Mouse (Mus musculus): ENCODE measurements around the gene Khsrp. TPM values are rescaled to one million over a fixed set of nuclear protein-coding genes. Genes with fewer than 3 reads are reported as not detected.

Khsrp gene
- polyA plus RNA-seq, 1 experiment = not detected

GRCm38 (mm10) chr17:57011236-57012141, 19.8 kb downstream of the Khsrp start, which contains the start of the genes Gtf2f1 and Gm17949:
Gene Gtf2f1 (minus strand): TSS chr17:57011288.
Gene Gm17949 (plus strand): TSS chr17:57011469.
- Histone ChIP-seq H3K4me1 (ENCODE audit: control insufficient read depth, insufficient read depth, low read length) (peaks cover 11% of the 10 kb centered on the region), H3K4me3 (ENCODE audit: insufficient read depth, low read depth, low read length) (peak within 1 kb of the TSS; percentile 83), H3K27ac (ENCODE audit: insufficient read depth, low read depth, low read length) (peak within 1 kb of the TSS; percentile 98)
- WGBS = under 1% methylated on average over 51 of the region's 51 CpGs
- TF ChIP-seq CTCF (IDR thresholded peaks at IDR 0.05; ENCODE audit: insufficient read depth, low read depth, low read length) (no peak), POLR2A (IDR thresholded peaks at IDR 0.05; ENCODE audit: insufficient read depth, low read depth, low read length) (peak; percentile 98)

- Histone ChIP-seq H3K4me1 (ENCODE audit: control insufficient read depth, insufficient read depth, low read length) (peaks cover 11% of the 10 kb centered on the region), H3K4me3 (ENCODE audit: insufficient read depth, low read depth, low read length) (peak overlapping the region; percentile 58), H3K27ac (ENCODE audit: insufficient read depth, low read depth, low read length) (peak overlapping the region; percentile 3; the same call in 1 of the 2 replicates)
- under 1% methylated on average over 19 of the region's 19 CpGs for WGBS
- TF ChIP-seq CTCF (IDR thresholded peaks at IDR 0.05; ENCODE audit: insufficient read depth, low read depth, low read length) (no peak), POLR2A (IDR thresholded peaks at IDR 0.05; ENCODE audit: insufficient read depth, low read depth, low read length) (no peak)
These were observed 20.4 kb downstream of the Khsrp start for GRCm38 (mm10) chr17:57010911-57011235.

DNA sequence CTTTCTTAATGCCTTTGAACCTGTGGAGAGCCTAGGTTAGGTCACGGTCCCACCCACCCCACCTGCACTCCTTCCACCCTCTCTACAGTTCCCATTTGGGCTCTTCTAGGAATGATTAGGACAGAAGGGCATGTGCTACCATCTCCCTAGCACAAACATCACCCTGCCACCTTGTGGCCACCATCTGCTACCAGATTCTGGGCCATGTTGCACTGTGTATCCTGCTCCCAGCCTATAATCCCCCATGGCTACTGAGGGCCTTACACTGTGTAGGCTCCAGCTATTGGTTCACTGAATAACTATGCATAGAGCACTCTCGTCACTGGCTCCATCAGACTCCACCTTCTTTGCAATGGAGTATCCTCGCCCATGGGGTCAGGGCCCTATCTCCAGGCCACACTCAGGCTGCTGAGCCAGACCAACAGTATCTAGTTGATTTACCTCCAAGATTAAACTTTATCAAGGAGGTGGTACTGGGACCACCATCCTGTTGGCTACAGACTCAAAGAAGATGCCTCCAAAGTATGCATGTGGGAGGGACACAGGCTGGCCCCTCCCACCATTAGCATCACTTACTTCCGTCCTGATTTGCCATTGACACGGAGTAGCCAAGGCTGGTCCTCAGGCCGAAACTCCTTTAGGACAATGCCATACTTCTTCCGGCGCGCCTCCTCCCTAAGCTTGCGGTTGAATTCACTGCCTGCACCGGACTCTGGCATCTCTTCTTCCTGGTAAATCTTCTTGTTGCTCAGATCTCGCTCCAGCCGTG, 24.0 kb downstream of the Khsrp start:
- Histone ChIP-seq H3K27ac (ENCODE audit: insufficient read depth, low read depth, low read length) (no peak overlapping the region), H3K4me1 (ENCODE audit: control insufficient read depth, insufficient read depth, low read length) (peaks cover 7% of the 10 kb centered on the region), H3K4me3 (ENCODE audit: insufficient read depth, low read depth, low read length) (no peak overlapping the region)
- TF ChIP-seq POLR2A (IDR thresholded peaks at IDR 0.05; ENCODE audit: insufficient read depth, low read depth, low read length) (no peak), CTCF (IDR thresholded peaks at IDR 0.05; ENCODE audit: insufficient read depth, low read depth, low read length) (no peak)
- WGBS = 94% methylated on average over 13 of the region's 13 CpGs

- no peak for TF ChIP-seq CTCF (IDR thresholded peaks at IDR 0.05; ENCODE audit: insufficient read depth, low read depth, low read length)
- TF ChIP-seq POLR2A (IDR thresholded peaks at IDR 0.05; ENCODE audit: insufficient read depth, low read depth, low read length) = no peak
- Histone ChIP-seq H3K27ac (ENCODE audit: insufficient read depth, low read depth, low read length) (no peak overlapping the region), H3K4me3 (ENCODE audit: insufficient read depth, low read depth, low read length) (no peak overlapping the region), H3K4me1 (ENCODE audit: control insufficient read depth, insufficient read depth, low read length) (no peaks in the 10 kb centered on the region; the same call in 1 of the 2 replicates)
- 91% methylated on average over 7 of the region's 7 CpGs for WGBS
These were observed 27.3 kb downstream of the Khsrp start for GRCm38 (mm10) chr17:57003994-57004393.

- Histone ChIP-seq H3K27ac (ENCODE audit: insufficient read depth, low read depth, low read length) (no peak overlapping the region), H3K4me3 (ENCODE audit: insufficient read depth, low read depth, low read length) (no peak overlapping the region), H3K4me1 (ENCODE audit: control insufficient read depth, insufficient read depth, low read length) (peaks cover 12% of the 10 kb centered on the region)
- WGBS = 81% methylated on average over 8 of the region's 8 CpGs
- TF ChIP-seq CTCF (IDR thresholded peaks at IDR 0.05; ENCODE audit: insufficient read depth, low read depth, low read length) = no peak
- no peak for TF ChIP-seq POLR2A (IDR thresholded peaks at IDR 0.05; ENCODE audit: insufficient read depth, low read depth, low read length)
These were observed 30.1 kb downstream of the Khsrp start for GRCm38 (mm10) chr17:57001228-57001627.

GRCm38 (mm10) chr17:56999968-57000609, 31.2 kb downstream of the Khsrp start, which contains the start of gene Pspn:
Gene Pspn (minus strand): TSS chr17:57000018.
- Histone ChIP-seq H3K27ac (ENCODE audit: insufficient read depth, low read depth, low read length) (no peak within 1 kb of the TSS), H3K4me1 (ENCODE audit: control insufficient read depth, insufficient read depth, low read length) (peaks cover 12% of the 10 kb centered on the region), H3K4me3 (ENCODE audit: insufficient read depth, low read depth, low read length) (no peak within 1 kb of the TSS)
- TF ChIP-seq CTCF (IDR thresholded peaks at IDR 0.05; ENCODE audit: insufficient read depth, low read depth, low read length) = no peak
- no peak for TF ChIP-seq POLR2A (IDR thresholded peaks at IDR 0.05; ENCODE audit: insufficient read depth, low read depth, low read length)
- 79% methylated on average over 9 of the region's 9 CpGs for WGBS

DNA sequence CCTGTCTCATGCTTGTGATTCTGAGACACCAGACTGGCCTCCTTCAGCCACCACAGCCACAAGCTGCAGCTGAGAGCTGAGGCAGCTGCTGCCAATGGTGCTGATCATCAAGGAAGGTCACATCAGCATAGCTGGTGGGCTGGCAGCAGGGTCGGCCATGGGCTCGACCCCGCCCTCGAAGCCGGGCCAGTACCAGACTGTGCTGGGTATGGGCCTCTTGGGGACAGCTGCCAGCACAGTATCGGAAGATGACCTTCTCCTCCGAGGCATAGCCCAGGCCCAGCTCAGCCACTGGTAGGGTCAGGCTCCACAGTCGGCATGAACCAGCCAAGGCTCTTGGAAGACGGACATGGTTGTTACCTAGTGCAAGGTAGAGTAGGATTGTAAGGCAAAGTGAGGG, 31.9 kb downstream of the Khsrp start:
- no peak overlapping the region for H3K4me3 ChIP-seq (ENCODE audit: insufficient read depth, low read depth, low read length)
- H3K27ac ChIP-seq (ENCODE audit: insufficient read depth, low read depth, low read length) = no peak overlapping the region
- peaks cover 12% of the 10 kb centered on the region for H3K4me1 ChIP-seq (ENCODE audit: control insufficient read depth, insufficient read depth, low read length)
- TF ChIP-seq POLR2A (IDR thresholded peaks at IDR 0.05; ENCODE audit: insufficient read depth, low read depth, low read length) (no peak), CTCF (IDR thresholded peaks at IDR 0.05; ENCODE audit: insufficient read depth, low read depth, low read length) (no peak)
- WGBS = 93% methylated on average over 9 of the region's 9 CpGs

DNA sequence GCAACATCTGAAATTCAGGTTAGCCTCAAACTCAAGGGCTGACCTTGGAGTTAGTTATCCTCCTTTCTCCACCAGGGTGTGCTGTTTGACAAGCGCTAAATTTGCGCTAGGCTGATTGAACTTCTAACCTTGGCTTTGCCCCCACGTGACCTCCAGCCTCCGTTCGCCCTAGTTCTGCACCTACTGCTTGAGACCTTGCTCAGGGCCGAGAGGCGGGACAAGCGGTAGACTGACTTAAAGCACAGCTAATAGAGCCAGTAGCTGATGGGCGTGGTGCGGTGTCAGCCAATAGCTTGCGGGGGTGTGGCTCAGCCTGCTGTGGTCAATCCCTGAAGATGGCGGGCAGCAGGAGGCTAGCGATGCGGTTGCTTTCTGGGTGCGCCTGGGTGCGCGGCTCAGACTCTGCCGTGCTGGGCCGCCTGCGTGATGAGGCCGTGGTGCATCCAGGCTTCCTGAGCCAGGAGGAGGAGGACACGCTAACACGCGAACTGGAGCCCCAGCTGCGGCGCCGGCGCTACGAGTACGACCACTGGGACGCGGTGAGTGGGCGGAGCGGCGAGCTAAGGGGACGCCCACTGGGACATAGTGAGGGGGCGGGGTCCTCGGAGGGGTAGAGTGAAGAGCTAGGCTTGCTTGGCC, 34.2 kb downstream of the Khsrp start, which contains the start of gene Alkbh7:
Alkbh7 (plus strand) TSS at position 311 of the 639 bp plus-strand sequence.
- Histone ChIP-seq H3K4me3 (ENCODE audit: insufficient read depth, low read depth, low read length) (peak within 1 kb of the TSS; percentile 93), H3K27ac (ENCODE audit: insufficient read depth, low read depth, low read length) (peak within 1 kb of the TSS; percentile 68; the same call in 1 of the 2 replicates), H3K4me1 (ENCODE audit: control insufficient read depth, insufficient read depth, low read length) (peaks cover 19% of the 10 kb centered on the region)
- TF ChIP-seq POLR2A (IDR thresholded peaks at IDR 0.05; ENCODE audit: insufficient read depth, low read depth, low read length) (peak; percentile 79), CTCF (IDR thresholded peaks at IDR 0.05; ENCODE audit: insufficient read depth, low read depth, low read length) (peak; percentile 43; the same call in 1 of the 2 replicates)
- WGBS = under 1% methylated on average over 38 of the region's 38 CpGs

Measured in olfactory bulb, adult 2 months (tissue).